Mouse (Mus musculus) small intestine, adult 2 months (tissue): ENCODE data around the gene Zfp512.

Source experiments
- CTCF ChIP-seq: fragments of 200-500 bp; IDR thresholded peaks from 2 replicates; pipeline ENCODE4 v1.5.1; 2012; ENCODE audit warnings: low read depth, mild to moderate bottlenecking, control low read depth, inconsistent platforms, low read length, moderate library complexity, mixed read lengths; ENCODE audit not compliant: insufficient replicate concordance, insufficient read length; ENCODE audit errors: extremely low read depth
- POLR2A ChIP-seq: fragments of 200-500 bp; IDR thresholded peaks from 2 replicates; pipeline ENCODE4 v1.6.1; 2012; ENCODE audit warnings: low read depth, mild to moderate bottlenecking, control low read depth, inconsistent platforms, low read length, moderate library complexity

DNA sequence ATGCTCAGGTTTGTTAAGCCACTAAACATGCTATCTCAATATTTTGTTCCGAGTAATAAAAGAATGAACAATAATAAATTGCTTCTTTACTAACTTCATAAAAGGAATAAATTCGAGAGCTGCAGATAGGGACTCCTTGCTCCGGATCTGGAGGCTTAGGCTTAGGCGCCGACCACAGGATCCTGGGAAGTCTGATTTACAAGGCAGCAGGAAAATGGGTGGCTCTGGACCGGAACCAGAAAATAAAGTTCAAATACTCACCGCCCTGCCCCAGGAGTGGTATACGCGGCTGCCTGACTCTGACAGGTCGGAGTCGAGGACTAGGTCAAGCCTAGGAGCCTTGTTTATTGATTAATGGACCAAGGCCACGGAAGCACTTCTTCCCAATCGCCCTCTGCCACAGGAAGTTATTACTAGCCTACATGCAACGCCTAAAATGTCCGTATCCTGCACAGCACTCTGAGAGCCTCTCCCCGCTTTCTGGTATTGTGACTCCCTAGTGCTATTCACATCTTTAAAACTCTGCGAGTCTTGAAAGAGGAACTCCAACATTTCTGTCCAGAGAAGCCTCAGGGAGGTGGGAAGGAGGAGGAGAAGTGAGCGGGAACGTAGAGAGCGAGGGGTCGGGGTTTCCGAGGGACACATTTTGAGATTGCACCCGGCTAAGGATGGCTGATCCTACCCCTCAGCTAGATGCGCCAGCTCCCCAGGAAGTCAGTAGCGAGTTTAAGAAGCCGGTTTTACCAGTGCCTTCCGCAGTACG lies 74.3 kb downstream of the Zfp512 start, which contains the start of gene Slc4a1ap:
- no peak for TF ChIP-seq CTCF
- TF ChIP-seq POLR2A, result peak; percentile 33; the same call in 1 of the 2 replicates
